Mouse (Mus musculus): ENCODE results near the gene Tbc1d13. TPM values are rescaled to one million over a fixed set of nuclear protein-coding genes. Genes with fewer than 3 reads are reported as not detected.
"Not testable (repeated sequence)": the region's sequence is repeated elsewhere in the genome, so short reads cannot be mapped to it uniquely, and the experiment has no call there.

Tbc1d13 gene
- polyA plus RNA-seq, 1 experiment from 2014 or later, result 5.2 TPM

DNA sequence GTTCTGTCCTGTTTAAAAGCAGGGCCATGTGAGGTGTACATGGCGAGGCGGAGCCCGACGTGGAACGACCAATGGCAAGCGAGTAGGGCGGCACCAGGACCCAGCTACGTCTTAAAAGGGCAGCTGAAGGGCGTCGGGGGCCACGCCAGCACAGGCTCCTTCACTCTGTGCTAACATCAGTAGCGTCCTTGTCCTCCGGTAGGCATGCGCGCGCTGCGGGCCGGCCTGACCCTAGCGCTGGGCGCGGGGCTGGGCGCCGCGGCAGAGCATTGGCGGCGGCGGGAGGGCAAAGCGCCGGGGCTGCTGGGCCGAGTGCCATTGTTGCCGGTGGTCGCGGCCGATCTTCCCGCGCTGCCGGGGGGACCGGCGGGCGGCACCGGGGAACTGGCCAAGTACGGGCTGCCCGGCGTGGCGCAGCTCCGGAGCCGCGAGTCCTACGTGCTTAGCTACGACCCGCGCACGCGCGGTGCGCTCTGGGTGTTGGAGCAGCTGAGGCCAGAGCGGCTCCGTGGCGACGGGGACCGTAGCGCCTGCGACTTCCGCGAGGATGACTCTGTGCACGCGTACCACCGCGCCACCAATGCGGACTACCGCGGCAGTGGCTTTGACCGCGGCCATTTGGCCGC is 37.9 kb downstream of the Tbc1d13 start, which contains the start of gene Endog:
TSS of gene Endog (plus strand) at position 123 of the 626 bp plus-strand sequence.
- H3K4me2 ChIP-seq (ENCODE audit: low read depth, low read length), result peak within 1 kb of the TSS; percentile 97
- H3K27ac ChIP-seq (ENCODE audit: low read length), result peak within 1 kb of the TSS; percentile 88
- H3K4me1 ChIP-seq (replicated peaks; ENCODE audit: control insufficient read depth, insufficient read depth, low read length), result peaks cover 4% of the 10 kb centered on the region
- peaks cover 29% of the 10 kb centered on the region for H3K36me3 ChIP-seq (ENCODE audit: control insufficient read depth, insufficient read depth, low read length)
- peak; percentile 95 for ATAC-seq (ENCODE audit: low read depth)
- H3K9me3 ChIP-seq (ENCODE audit: control insufficient read depth, low read length), result peaks cover 8% of the 10 kb centered on the region
- WGBS, result under 1% methylated on average over 67 of the region's 75 CpGs
- H3K9ac ChIP-seq (ENCODE audit: low read length), result peak within 1 kb of the TSS; percentile 82
- peak within 1 kb of the TSS; percentile 68 for H3K4me3 ChIP-seq (ENCODE audit: low read length)
- no peaks in the 10 kb centered on the region for H3K27me3 ChIP-seq (ENCODE audit: control insufficient read depth, insufficient read depth, low read depth, low read length)

- Histone ChIP-seq H3K4me1 (replicated peaks; ENCODE audit: control insufficient read depth, insufficient read depth, low read length) (peaks cover 4% of the 10 kb centered on the region), H3K4me2 (ENCODE audit: low read depth, low read length) (peak overlapping the region; percentile 97), H3K27me3 (ENCODE audit: control insufficient read depth, insufficient read depth, low read depth, low read length) (no peaks in the 10 kb centered on the region), H3K9me3 (ENCODE audit: control insufficient read depth, low read length) (peaks cover 3% of the 10 kb centered on the region; the same call in 1 of the 2 replicates), H3K27ac (ENCODE audit: low read length) (peak overlapping the region; percentile 88), H3K9ac (ENCODE audit: low read length) (peak overlapping the region; percentile 82), H3K4me3 (ENCODE audit: low read length) (peak overlapping the region; percentile 68), H3K36me3 (ENCODE audit: control insufficient read depth, insufficient read depth, low read length) (peaks cover 29% of the 10 kb centered on the region)
- WGBS, result under 1% methylated on average over 19 of the region's 19 CpGs
- ATAC-seq (ENCODE audit: low read depth), result peak; percentile 31; the same call in 1 of the 2 replicates
Observed at GRCm38 (mm10) chr2:30171997-30172382, 38.4 kb downstream of the Tbc1d13 start.

GRCm38 (mm10) chr2:30173541-30174240 is 40.1 kb downstream of the Tbc1d13 start:
- H3K36me3 ChIP-seq (ENCODE audit: control insufficient read depth, insufficient read depth, low read length), result peaks cover 29% of the 10 kb centered on the region
- no peak overlapping the region for H3K4me2 ChIP-seq (ENCODE audit: low read depth, low read length)
- no peaks in the 10 kb centered on the region for H3K27me3 ChIP-seq (ENCODE audit: control insufficient read depth, insufficient read depth, low read depth, low read length)
- WGBS, result 92% methylated on average over 20 of the region's 20 CpGs
- no peak overlapping the region for H3K4me3 ChIP-seq (ENCODE audit: low read length)
- H3K27ac ChIP-seq (ENCODE audit: low read length), result no peak overlapping the region
- peaks cover 12% of the 10 kb centered on the region for H3K4me1 ChIP-seq (replicated peaks; ENCODE audit: control insufficient read depth, insufficient read depth, low read length)
- H3K9ac ChIP-seq (ENCODE audit: low read length), result no peak overlapping the region
- H3K9me3 ChIP-seq (ENCODE audit: control insufficient read depth, low read length), result no peaks in the 10 kb centered on the region
- no peak for ATAC-seq (ENCODE audit: low read depth)

DNA sequence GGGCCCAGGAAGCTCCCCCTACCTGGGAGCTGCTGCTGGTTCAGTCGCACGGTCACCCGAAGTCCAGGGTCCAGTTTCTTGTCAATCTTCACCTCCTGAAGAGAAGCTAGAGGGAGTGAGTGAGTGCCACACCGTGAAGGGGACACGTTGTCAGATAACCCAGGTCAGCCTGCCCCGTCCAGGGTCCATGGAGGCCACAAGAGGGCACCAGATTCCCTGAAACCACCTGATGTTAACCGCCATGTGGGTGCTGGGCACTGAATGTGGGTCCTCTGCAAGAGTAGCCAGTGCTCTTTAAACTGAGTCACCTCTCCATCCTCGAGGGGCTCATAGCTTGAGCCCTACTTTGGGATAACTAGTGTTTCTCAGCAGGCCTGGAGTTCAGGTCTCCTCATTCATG is 42.4 kb downstream of the Tbc1d13 start:
- Histone ChIP-seq H3K4me3 (ENCODE audit: low read length) (no peak overlapping the region), H3K4me2 (ENCODE audit: low read depth, low read length) (no peak overlapping the region), H3K36me3 (ENCODE audit: control insufficient read depth, insufficient read depth, low read length) (peaks cover 29% of the 10 kb centered on the region), H3K4me1 (replicated peaks; ENCODE audit: control insufficient read depth, insufficient read depth, low read length) (peaks cover 12% of the 10 kb centered on the region), H3K9ac (ENCODE audit: low read length) (no peak overlapping the region), H3K27ac (ENCODE audit: low read length) (no peak overlapping the region), H3K9me3 (ENCODE audit: control insufficient read depth, low read length) (no peaks in the 10 kb centered on the region), H3K27me3 (ENCODE audit: control insufficient read depth, insufficient read depth, low read depth, low read length) (no peaks in the 10 kb centered on the region)
- ATAC-seq (ENCODE audit: low read depth), result no peak
- 84% methylated on average over 8 of the region's 8 CpGs for whole genome bisulfite sequencing

DNA sequence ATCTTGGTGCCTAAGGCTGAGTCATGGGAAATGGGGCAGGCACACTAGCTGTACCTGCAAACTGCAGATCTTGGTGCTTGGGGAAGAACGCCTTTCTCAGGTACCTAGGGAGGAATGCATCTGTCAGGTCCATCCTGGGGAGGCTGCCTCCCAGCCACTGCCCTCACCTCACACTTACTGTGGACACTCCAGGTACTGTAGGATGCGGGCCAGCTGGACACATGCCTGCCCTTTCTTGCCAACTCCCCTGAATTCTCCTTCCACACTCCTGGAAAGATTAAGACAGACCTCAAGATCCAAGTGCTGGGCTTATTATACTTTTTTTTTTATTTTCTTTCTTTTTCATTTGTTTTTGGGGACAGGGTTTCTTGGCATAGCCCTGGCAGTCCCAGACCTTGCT is 43.0 kb downstream of the Tbc1d13 start:
- ATAC-seq (ENCODE audit: low read depth), result no peak

GRCm38 (mm10) chr2:30177700-30178675 is 44.4 kb downstream of the Tbc1d13 start, which contains the start of gene Spout1:
Gene Spout1 (minus strand): TSS chr2:30178459.
- no peaks in the 10 kb centered on the region for H3K27me3 ChIP-seq (ENCODE audit: control insufficient read depth, insufficient read depth, low read depth, low read length)
- peaks cover 29% of the 10 kb centered on the region for H3K36me3 ChIP-seq (ENCODE audit: control insufficient read depth, insufficient read depth, low read length)
- peak within 1 kb of the TSS; percentile 57 for H3K4me2 ChIP-seq (ENCODE audit: low read depth, low read length)
- WGBS, result 1% methylated on average over 54 of the region's 54 CpGs
- ATAC-seq (ENCODE audit: low read depth), result peak; percentile 100
- H3K9ac ChIP-seq (ENCODE audit: low read length), result peak within 1 kb of the TSS; percentile 79
- no peaks in the 10 kb centered on the region for H3K9me3 ChIP-seq (ENCODE audit: control insufficient read depth, low read length)
- peaks cover 8% of the 10 kb centered on the region for H3K4me1 ChIP-seq (replicated peaks; ENCODE audit: control insufficient read depth, insufficient read depth, low read length)
- 0 out of 2 replicates have a peak within 1 kb of the TSS, but pooled peaks have one; percentile 12 for H3K27ac ChIP-seq (ENCODE audit: low read length)
- H3K4me3 ChIP-seq (ENCODE audit: low read length), result peak within 1 kb of the TSS; percentile 81

More for the DNA sequence above, 43.0 kb downstream of the Tbc1d13 start:
- Histone ChIP-seq H3K27me3 (ENCODE audit: control insufficient read depth, insufficient read depth, low read depth, low read length) (no peaks in the 10 kb centered on the region), H3K27ac (ENCODE audit: low read length) (no peak overlapping the region), H3K9ac (ENCODE audit: low read length) (no peak overlapping the region), H3K4me1 (replicated peaks; ENCODE audit: control insufficient read depth, insufficient read depth, low read length) (peaks cover 12% of the 10 kb centered on the region), H3K4me2 (ENCODE audit: low read depth, low read length) (no peak overlapping the region), H3K9me3 (ENCODE audit: control insufficient read depth, low read length) (no peaks in the 10 kb centered on the region), H3K4me3 (ENCODE audit: low read length) (no peak overlapping the region), H3K36me3 (ENCODE audit: control insufficient read depth, insufficient read depth, low read length) (peaks cover 29% of the 10 kb centered on the region)
- WGBS, result 100% methylated on average over 2 of the region's 2 CpGs

- Histone ChIP-seq H3K36me3 (ENCODE audit: control insufficient read depth, insufficient read depth, low read length) (peaks cover 23% of the 10 kb centered on the region), H3K4me3 (ENCODE audit: low read length) (peak overlapping the region; percentile 81), H3K4me2 (ENCODE audit: low read depth, low read length) (peak overlapping the region; percentile 57)
- 44% methylated on average over 7 of the region's 7 CpGs for WGBS
- not testable (repeated sequence) for H3K27ac ChIP-seq (ENCODE audit: low read length); ATAC-seq (ENCODE audit: low read depth); H3K9ac ChIP-seq (ENCODE audit: low read length); H3K4me1 ChIP-seq (replicated peaks; ENCODE audit: control insufficient read depth, insufficient read depth, low read length); H3K9me3 ChIP-seq (ENCODE audit: control insufficient read depth, low read length); H3K27me3 ChIP-seq (ENCODE audit: control insufficient read depth, insufficient read depth, low read depth, low read length)
Observed at GRCm38 (mm10) chr2:30178711-30179110, 45.2 kb downstream of the Tbc1d13 start.

GRCm38 (mm10) chr2:30182424-30182823 is 48.9 kb downstream of the Tbc1d13 start:
- peaks cover 4% of the 10 kb centered on the region for H3K4me1 ChIP-seq (replicated peaks; ENCODE audit: control insufficient read depth, insufficient read depth, low read length)
- no peak overlapping the region for H3K9ac ChIP-seq (ENCODE audit: low read length)
- no peaks in the 10 kb centered on the region for H3K9me3 ChIP-seq (ENCODE audit: control insufficient read depth, low read length)
- H3K4me3 ChIP-seq (ENCODE audit: low read length), result no peak overlapping the region
- ATAC-seq (ENCODE audit: low read depth), result no peak
- H3K36me3 ChIP-seq (ENCODE audit: control insufficient read depth, insufficient read depth, low read length), result 0 out of 2 replicates have a peak, but pooled peaks cover 2% of the 10 kb centered on the region
- no peaks in the 10 kb centered on the region for H3K27me3 ChIP-seq (ENCODE audit: control insufficient read depth, insufficient read depth, low read depth, low read length)
- no peak overlapping the region for H3K27ac ChIP-seq (ENCODE audit: low read length)
- H3K4me2 ChIP-seq (ENCODE audit: low read depth, low read length), result no peak overlapping the region
- 77% methylated on average over 2 of the region's 2 CpGs for WGBS
